Mouse (Mus musculus) lung, postnatal 0 days (tissue): Measurements from ENCODE around the gene Tec. TPM values are rescaled to one million over a fixed set of nuclear protein-coding genes. Genes with fewer than 3 reads are reported as not detected.

Experiments used
- ATAC-seq: fragments of 200-750 bp; cut with Nextera tagmentation; 2 replicates; pipeline ENCODE4 v1.8.0; 2017; ENCODE audit warnings: moderate library complexity
- DNase-seq: peaks from one replicate; pipeline ENCODE4 v3.0.0-alpha.2; 2016; ENCODE audit warnings: low spot score
- H3K27ac ChIP-seq: fragments of 300-500 bp; sonication (generic); 2 replicates; pipeline ENCODE4 v1.5.1; 2014; ENCODE audit warnings: antibody characterized with exemption, mild to moderate bottlenecking, low read length, mixed read lengths
- H3K27me3 ChIP-seq: fragments of 300-500 bp; sonication (generic); replicated peaks from 2 replicates; pipeline ENCODE4 v1.6.1; 2014; ENCODE audit warnings: low read length, mixed read lengths; ENCODE audit not compliant: insufficient read depth
- H3K36me3 ChIP-seq: fragments of 300-500 bp; sonication (generic); 2 replicates; pipeline ENCODE4 v1.6.1; 2014; ENCODE audit warnings: low read length, mixed read lengths; ENCODE audit not compliant: insufficient read depth
- H3K4me1 ChIP-seq: fragments of 300-500 bp; sonication (generic); 2 replicates; pipeline ENCODE4 v1.6.1; 2014; ENCODE audit warnings: antibody characterized with exemption, low read depth, low read length, mixed read lengths; ENCODE audit not compliant: insufficient read depth
- H3K4me2 ChIP-seq: fragments of 300-500 bp; sonication (generic); replicated peaks from 2 replicates; pipeline ENCODE4 v1.6.1; 2014; ENCODE audit warnings: low read depth, mild to moderate bottlenecking, low read length, moderate library complexity, mixed read lengths
- H3K4me3 ChIP-seq: fragments of 300-500 bp; sonication (generic); 2 replicates; pipeline ENCODE4 v1.5.1; 2014; ENCODE audit warnings: low read depth, low read length
- H3K9ac ChIP-seq: fragments of 300-500 bp; sonication (generic); replicated peaks from 2 replicates; pipeline ENCODE4 v1.6.1; 2014; ENCODE audit warnings: low read depth, mild to moderate bottlenecking
- H3K9me3 ChIP-seq: fragments of 300-500 bp; sonication (generic); 2 replicates; pipeline ENCODE4 v1.6.1; 2016; ENCODE audit warnings: low read length, mixed read lengths
- CTCF ChIP-seq: IDR thresholded peaks from 2 replicates; pipeline ENCODE4 v1.5.1; 2016; ENCODE audit warnings: antibody characterized with exemption, mild to moderate bottlenecking
- EP300 ChIP-seq: IDR thresholded peaks from 2 replicates; pipeline ENCODE4 v1.6.1; 2016; ENCODE audit warnings: antibody characterized with exemption, mild to moderate bottlenecking, control low read depth
- WGBS: fragments of 180-500 bp; shearing (Covaris S2); extraction: QIAGEN DNeasy Blood & Tissue Kit; methylation state at CpG from one replicate; pipeline ENCODE4 v1.1.7; 2014; 5-methylcytosine and 5-hydroxymethylcytosine counted together
- polyA plus RNA-seq: library from polyadenylated mRNA; unstranded; fragments of >200 nt; fragmentation: Nextera tagmentation; extraction: Ambion mirVana; gene quantifications from 2 replicates; pipeline ENCODE4 v1.2.1, GENCODE M21; 2015

Gene Tec
- polyA plus RNA-seq, 1 experiment from 2014 or later: 4.2 TPM

DNA sequence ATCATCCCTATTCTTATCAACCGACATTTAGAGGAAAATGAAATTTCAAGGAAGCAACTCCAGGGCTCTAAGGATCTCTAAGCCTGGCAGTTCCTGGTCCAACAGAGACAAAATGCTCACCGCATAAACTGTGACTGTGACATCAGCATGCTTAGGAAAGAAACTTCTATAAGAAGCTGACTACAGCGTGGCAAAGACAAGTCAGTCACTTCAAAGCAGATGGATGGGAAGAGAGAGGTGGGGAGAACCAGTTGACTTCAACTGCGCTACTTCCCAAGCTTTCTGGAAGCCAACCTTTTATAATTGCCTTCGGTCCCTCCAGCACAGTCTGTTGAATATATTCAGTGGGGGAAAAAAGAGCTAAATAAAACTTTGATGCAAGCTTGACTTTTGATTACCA lies 54.2 kb downstream of the Tec start:
- Histone ChIP-seq H3K9ac (no peak overlapping the region), H3K27ac (no peak overlapping the region)
- ATAC-seq: no peak

DNA sequence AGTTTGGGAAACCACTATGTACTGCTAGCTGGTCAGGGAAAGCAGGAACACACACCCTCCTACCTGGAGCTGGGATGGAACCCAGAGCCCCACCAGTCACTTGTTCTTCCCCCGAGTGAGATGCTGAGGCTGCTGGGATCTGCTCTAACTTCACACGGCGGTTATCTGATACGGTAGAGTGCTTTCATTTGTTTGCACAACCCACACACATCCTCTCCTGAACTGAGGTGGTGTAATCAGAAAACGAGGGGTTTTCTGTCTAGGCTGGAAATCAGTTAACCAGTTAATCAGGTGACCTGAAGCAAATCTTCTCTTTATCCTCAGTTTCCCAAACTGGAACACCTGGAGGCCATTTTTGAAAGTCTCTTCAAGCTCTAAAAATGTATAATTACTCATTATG lies 55.4 kb downstream of the Tec start:
- ATAC-seq (no peak), DNase-seq (no peak)
- Histone ChIP-seq H3K36me3 (no peaks in the 10 kb centered on the region), H3K4me1 (no peaks in the 10 kb centered on the region), H3K4me2 (no peak overlapping the region), H3K4me3 (no peak overlapping the region), H3K27ac (no peak overlapping the region), H3K9me3 (no peaks in the 10 kb centered on the region), H3K27me3 (no peaks in the 10 kb centered on the region), H3K9ac (no peak overlapping the region)
- TF ChIP-seq EP300 (no peak), CTCF (no peak)
- WGBS: 27% methylated on average over 5 of the region's 5 CpGs

More for the DNA sequence above, 54.2 kb downstream of the Tec start:
- no peaks in the 10 kb centered on the region for H3K27me3 ChIP-seq
- TF ChIP-seq CTCF: no peak
- no peak for TF ChIP-seq EP300
- no peaks in the 10 kb centered on the region for H3K36me3 ChIP-seq
- no peak overlapping the region for H3K4me3 ChIP-seq
- no peak for DNase-seq
- 79% methylated on average over 5 of the region's 5 CpGs for WGBS
- H3K4me2 ChIP-seq: no peak overlapping the region
- H3K9me3 ChIP-seq: no peaks in the 10 kb centered on the region
- H3K4me1 ChIP-seq: no peaks in the 10 kb centered on the region

DNA sequence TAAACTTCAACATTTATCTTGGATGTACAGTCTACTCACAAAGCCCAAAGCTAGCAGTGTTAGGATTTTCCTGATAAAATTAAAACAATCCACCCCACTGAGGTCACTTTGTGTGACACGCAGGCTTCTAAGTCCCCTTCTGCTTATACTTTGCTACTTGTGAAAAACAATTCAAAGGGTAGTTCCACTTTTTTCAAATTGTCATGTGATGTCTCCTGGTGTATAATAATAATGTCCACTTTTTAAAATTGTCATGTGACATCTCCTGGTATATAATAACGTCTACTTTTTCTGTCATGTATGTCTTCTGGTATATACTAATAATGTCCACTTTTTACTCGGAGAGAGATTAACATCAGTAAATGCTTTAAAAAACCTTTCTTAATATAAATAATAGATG lies 56.0 kb downstream of the Tec start:
- 59% methylated on average over 3 of the region's 3 CpGs for WGBS
- ATAC-seq: no peak
- no peak overlapping the region for H3K4me2 ChIP-seq

DNA sequence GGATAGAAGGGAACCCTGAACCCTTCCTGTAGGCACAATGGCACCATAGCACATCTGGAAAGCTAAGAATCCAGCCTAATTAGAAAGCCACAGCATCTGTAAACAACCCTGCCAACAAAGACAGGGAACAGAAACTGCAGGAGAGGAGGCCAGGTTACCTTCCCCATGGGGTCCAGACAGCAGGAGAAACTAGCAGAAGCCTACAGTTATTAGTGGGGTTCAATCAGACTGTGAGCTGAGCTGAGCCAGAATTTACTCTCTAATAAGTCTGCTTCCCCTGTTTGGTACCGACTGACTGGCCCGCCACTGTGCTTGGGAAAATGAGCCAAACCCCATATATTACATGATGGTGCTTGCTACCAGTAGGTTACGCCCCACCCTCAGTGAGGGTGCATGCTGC lies 56.9 kb downstream of the Tec start:
- Histone ChIP-seq H3K4me3 (no peak overlapping the region), H3K4me1 (no peaks in the 10 kb centered on the region), H3K27me3 (no peaks in the 10 kb centered on the region), H3K9ac (no peak overlapping the region), H3K36me3 (no peaks in the 10 kb centered on the region), H3K9me3 (no peaks in the 10 kb centered on the region), H3K27ac (no peak overlapping the region), H3K4me2 (no peak overlapping the region)
- ATAC-seq (no peak), DNase-seq (no peak)
- TF ChIP-seq EP300 (no peak), CTCF (no peak)
- WGBS: 59% methylated on average over 3 of the region's 3 CpGs

More for the DNA sequence above, 56.0 kb downstream of the Tec start:
- DNase-seq: no peak
- H3K27me3 ChIP-seq: no peaks in the 10 kb centered on the region
- no peaks in the 10 kb centered on the region for H3K4me1 ChIP-seq
- H3K27ac ChIP-seq: no peak overlapping the region
- H3K36me3 ChIP-seq: no peaks in the 10 kb centered on the region
- no peaks in the 10 kb centered on the region for H3K9me3 ChIP-seq
- H3K9ac ChIP-seq: no peak overlapping the region
- H3K4me3 ChIP-seq: no peak overlapping the region
- TF ChIP-seq EP300: no peak
- TF ChIP-seq CTCF: no peak

DNA sequence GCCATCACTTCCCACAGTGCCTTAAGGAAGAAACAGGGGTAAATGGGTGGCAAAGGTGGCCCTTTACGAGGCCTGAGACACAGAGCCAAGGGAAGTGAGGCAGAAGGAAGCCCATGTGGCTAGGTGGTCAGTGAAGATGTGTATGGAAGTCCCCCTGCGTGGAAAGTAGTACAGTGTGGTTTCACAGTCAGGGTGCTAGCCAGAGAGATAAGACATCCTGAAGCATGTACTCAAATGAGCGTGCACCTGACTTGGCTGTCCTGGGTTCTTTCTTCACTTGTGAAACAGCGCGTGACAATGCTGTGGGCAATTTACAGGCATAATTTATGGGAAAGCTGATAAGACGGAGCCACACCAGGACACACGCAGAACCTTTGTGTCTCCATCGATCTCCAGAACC lies 57.3 kb downstream of the Tec start:
- DNase-seq (no peak), ATAC-seq (no peak)
- H3K27me3 ChIP-seq: no peaks in the 10 kb centered on the region
- TF ChIP-seq CTCF (no peak), EP300 (no peak)
- H3K9ac ChIP-seq: no peak overlapping the region
- no peak overlapping the region for H3K27ac ChIP-seq
- 72% methylated on average over 8 of the region's 8 CpGs for WGBS
- H3K4me2 ChIP-seq: no peak overlapping the region
- no peaks in the 10 kb centered on the region for H3K36me3 ChIP-seq
- no peaks in the 10 kb centered on the region for H3K9me3 ChIP-seq
- H3K4me1 ChIP-seq: no peaks in the 10 kb centered on the region
- no peak overlapping the region for H3K4me3 ChIP-seq

DNA sequence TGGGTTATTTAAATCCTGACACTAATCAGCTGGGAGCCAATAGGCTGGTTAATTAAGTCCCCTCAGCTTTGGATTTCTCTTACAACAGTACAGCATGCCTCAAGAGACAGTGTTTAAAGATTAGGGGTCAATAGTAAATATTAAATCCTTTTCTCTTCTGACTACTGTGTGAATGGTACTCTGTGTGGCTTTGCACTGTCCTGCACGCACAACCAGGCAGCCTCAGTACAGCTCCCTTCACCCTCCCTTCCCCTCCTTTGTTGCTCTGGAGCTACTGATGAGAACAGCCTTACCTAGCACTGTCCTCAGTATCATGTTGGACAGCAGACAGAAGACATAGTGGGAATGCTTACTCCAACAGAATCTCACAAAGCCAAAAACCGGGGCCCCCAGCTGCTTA lies 58.8 kb downstream of the Tec start:
- TF ChIP-seq EP300: no peak
- TF ChIP-seq CTCF: no peak
- Histone ChIP-seq H3K9me3 (no peaks in the 10 kb centered on the region), H3K27ac (no peak overlapping the region), H3K9ac (no peak overlapping the region), H3K4me2 (no peak overlapping the region), H3K36me3 (no peaks in the 10 kb centered on the region), H3K27me3 (no peaks in the 10 kb centered on the region), H3K4me1 (no peaks in the 10 kb centered on the region), H3K4me3 (no peak overlapping the region)
- no peak for DNase-seq
- no peak for ATAC-seq
- WGBS: 74% methylated on average over 2 of the region's 2 CpGs

DNA sequence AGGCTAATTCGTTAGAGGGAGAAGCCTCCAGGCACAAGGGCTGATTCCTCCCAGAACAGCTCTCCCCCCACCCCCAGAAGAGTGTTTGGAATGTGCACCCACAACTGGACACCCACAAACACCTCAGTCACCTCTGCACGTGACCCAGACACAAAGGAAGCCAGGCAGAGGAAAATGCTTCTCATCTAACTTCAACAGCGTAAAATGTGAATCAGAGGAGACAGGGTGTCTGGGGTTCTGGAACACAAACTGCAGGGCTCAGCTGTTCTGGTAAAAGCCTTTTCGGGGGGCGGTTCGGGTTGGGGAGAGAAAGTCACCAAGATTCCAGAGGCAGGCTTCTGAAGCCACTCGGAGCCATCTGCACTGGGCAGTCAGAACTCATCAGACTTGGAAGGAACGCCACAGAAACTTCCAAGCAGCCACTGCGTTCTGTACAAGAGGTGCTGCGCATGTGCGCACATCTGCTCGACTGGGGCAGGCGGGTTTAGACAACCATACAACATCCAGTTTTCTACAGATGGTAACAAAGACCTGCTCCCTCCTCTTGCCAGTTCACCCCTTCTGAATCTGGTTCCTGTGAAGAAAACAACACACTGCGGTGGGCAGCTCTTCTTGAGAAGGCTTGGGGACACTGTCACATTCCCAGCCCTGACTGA lies 59.7 kb downstream of the Tec start:
- WGBS: 61% methylated on average over 14 of the region's 14 CpGs
- H3K4me2 ChIP-seq: no peak overlapping the region
- no peak overlapping the region for H3K9ac ChIP-seq
- DNase-seq (no peak), ATAC-seq (no peak)
- H3K9me3 ChIP-seq: no peaks in the 10 kb centered on the region
- H3K27ac ChIP-seq: no peak overlapping the region
- H3K4me1 ChIP-seq: no peaks in the 10 kb centered on the region
- H3K27me3 ChIP-seq: no peaks in the 10 kb centered on the region
- no peak overlapping the region for H3K4me3 ChIP-seq
- H3K36me3 ChIP-seq: no peaks in the 10 kb centered on the region
- TF ChIP-seq CTCF (no peak), EP300 (no peak)
